Mouse (Mus musculus) heart, adult 2 months (tissue): Measurements from ENCODE around the gene Pim3.

ENCODE experiments used
- CTCF ChIP-seq: fragments of 200-600 bp; IDR thresholded peaks from 2 replicates; pipeline ENCODE4 v1.8.1; 2022; ENCODE audit warnings: antibody characterized with exemption, mild to moderate bottlenecking, moderate library complexity
- POLR2A ChIP-seq: fragments of 200-500 bp; IDR thresholded peaks from 2 replicates; pipeline ENCODE4 v1.6.1; 2011; ENCODE audit warnings: mild to moderate bottlenecking, low read depth, low read length, control low read depth; ENCODE audit not compliant: insufficient read depth

GRCm38 (mm10) chr15:88848661-88849060, 13.3 kb upstream of the Pim3 start:
- no peak for TF ChIP-seq CTCF
- no peak for TF ChIP-seq POLR2A
